Mouse (Mus musculus) left cerebral cortex, adult 9 months (tissue): ENCODE results near the gene Usp34.
"Not testable (repeated sequence)": the region's sequence is repeated elsewhere in the genome, so short reads cannot be mapped to it uniquely, and the experiment has no call there.

Source experiments
- DNase-seq, 2 experiments: peaks; one replicate each; pipeline ENCODE4 v3.0.0; 2022; ENCODE audit warnings: low spot score in 2 of 2

The Usp34 gene

GRCm38 (mm10) chr11:23359687-23360235 is 53.1 kb downstream of the Usp34 start:
- DNase-seq: not testable (repeated sequence)

GRCm38 (mm10) chr11:23362305-23362704 is 55.6 kb downstream of the Usp34 start:
- no peak for DNase-seq

GRCm38 (mm10) chr11:23364348-23364747 is 57.7 kb downstream of the Usp34 start:
- DNase-seq: no peak

- DNase-seq: no peak
These were observed 65.3 kb downstream of the Usp34 start for GRCm38 (mm10) chr11:23372032-23372431.

- DNase-seq: no peak
These were observed 65.8 kb downstream of the Usp34 start for GRCm38 (mm10) chr11:23372490-23372889.

GRCm38 (mm10) chr11:23380055-23380454 is 73.4 kb downstream of the Usp34 start:
- no peak for DNase-seq

GRCm38 (mm10) chr11:23380595-23380994 is 73.9 kb downstream of the Usp34 start:
- no peak for DNase-seq

GRCm38 (mm10) chr11:23382787-23383186 is 76.1 kb downstream of the Usp34 start:
- DNase-seq: no peak

GRCm38 (mm10) chr11:23389649-23390048 is 83.0 kb downstream of the Usp34 start:
- DNase-seq: no peak

GRCm38 (mm10) chr11:23392567-23392966 is 85.9 kb downstream of the Usp34 start:
- no peak for DNase-seq

GRCm38 (mm10) chr11:23396608-23397007 is 89.9 kb downstream of the Usp34 start:
- DNase-seq: no peak

- DNase-seq: no peak
These were observed 94.5 kb downstream of the Usp34 start for GRCm38 (mm10) chr11:23400978-23401776.

GRCm38 (mm10) chr11:23428301-23428700 is 121.6 kb downstream of the Usp34 start:
- no peak for DNase-seq

- DNase-seq: no peak
These were observed 123.3 kb downstream of the Usp34 start for GRCm38 (mm10) chr11:23430013-23430412.

GRCm38 (mm10) chr11:23436076-23436475 is 129.4 kb downstream of the Usp34 start:
- DNase-seq: no peak

- not testable (repeated sequence) for DNase-seq
These were observed 159.2 kb downstream of the Usp34 start for GRCm38 (mm10) chr11:23465862-23466261.

- DNase-seq: no peak
These were observed 183.3 kb downstream of the Usp34 start for GRCm38 (mm10) chr11:23489955-23490354.

- no peak for DNase-seq
These were observed 185.5 kb downstream of the Usp34 start for GRCm38 (mm10) chr11:23492048-23492790.

GRCm38 (mm10) chr11:23495231-23495630 is 188.5 kb downstream of the Usp34 start:
- no peak for DNase-seq

- no peak for DNase-seq
These were observed 190.0 kb downstream of the Usp34 start for GRCm38 (mm10) chr11:23496661-23497060.

GRCm38 (mm10) chr11:23497335-23497717 is 190.6 kb downstream of the Usp34 start:
- peak; percentile 36 to 65 for DNase-seq

GRCm38 (mm10) chr11:23497718-23498509 is 191.2 kb downstream of the Usp34 start, which contains the start of gene Ahsa2:
Gene Ahsa2, minus strand, starts transcription at chr11:23498030.
- peak; percentile 85 to 94 for DNase-seq
